Mouse (Mus musculus) C2C12 (cell line): ENCODE data around the gene Pofut2.

ENCODE experiments used
- CTCF ChIP-seq: IDR thresholded peaks from one replicate; pipeline ENCODE4 v1.5.1; 2011; ENCODE audit not compliant: control insufficient read depth, insufficient read depth, insufficient read length
- MAX ChIP-seq: IDR thresholded peaks from one replicate; pipeline ENCODE4 v1.6.1; 2011; ENCODE audit warnings: mild to moderate bottlenecking, control low read depth
- MYOD1 ChIP-seq: IDR thresholded peaks from one replicate; pipeline ENCODE4 v1.6.1; 2011; ENCODE audit warnings: low read depth; ENCODE audit not compliant: control insufficient read depth, insufficient read length

DNA sequence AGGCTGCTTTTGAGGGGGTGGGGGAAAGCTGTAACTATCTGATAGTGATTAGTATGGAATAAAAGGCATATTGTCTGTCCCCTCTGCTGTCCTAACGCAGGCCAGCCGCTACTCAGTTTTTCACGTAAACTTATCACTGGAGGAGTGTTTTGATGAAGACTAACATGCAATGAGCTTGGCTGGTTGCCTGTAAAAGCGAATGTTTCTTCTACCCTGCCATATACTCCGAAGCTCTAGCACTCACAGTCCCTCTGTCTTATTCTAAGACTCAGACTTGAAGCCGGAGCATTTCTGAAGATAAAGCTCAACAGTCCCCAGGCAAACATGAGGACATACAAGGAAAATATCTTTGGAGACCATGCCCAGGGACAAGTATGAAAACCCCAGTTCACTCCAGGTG lies 25.8 kb downstream of the Pofut2 start:
- TF ChIP-seq CTCF (no peak), MYOD1 (no peak), MAX (no peak)
